Mouse (Mus musculus): ENCODE measurements at regions not wholly inside any gene's neighbourhood (a gene's known extent, or its start where the extent isn't known, plus 50 kb on each side); places are given as distances from the start of the nearest gene placed in this dataset.

GRCm38 (mm10) chr4:64622771-64623170 is 501.2 kb upstream of the Pappa start:
- no peak for DNase-seq

GRCm38 (mm10) chr4:64632189-64632588 is 491.8 kb upstream of the Pappa start:
- peak; percentile 64 to 76 for DNase-seq

GRCm38 (mm10) chr4:64635256-64635962 is 488.6 kb upstream of the Pappa start:
- DNase-seq = no peak

GRCm38 (mm10) chr4:64640056-64640455 is 483.9 kb upstream of the Pappa start:
- DNase-seq = peak; percentile 45 to 49

- DNase-seq = no peak
These were observed 483.0 kb upstream of the Pappa start for GRCm38 (mm10) chr4:64640976-64641375.

GRCm38 (mm10) chr4:64645141-64645540 is 478.8 kb upstream of the Pappa start:
- DNase-seq = no peak

GRCm38 (mm10) chr4:64654157-64654556 is 469.8 kb upstream of the Pappa start:
- DNase-seq = no peak

- DNase-seq = no peak
These were observed 468.4 kb upstream of the Pappa start for GRCm38 (mm10) chr4:64655534-64655933.

- no peak for DNase-seq
These were observed 460.3 kb upstream of the Pappa start for GRCm38 (mm10) chr4:64663722-64664121.

GRCm38 (mm10) chr4:64667998-64668397 is 456.0 kb upstream of the Pappa start:
- no peak for DNase-seq

- no peak for DNase-seq
These were observed 454.3 kb upstream of the Pappa start for GRCm38 (mm10) chr4:64669722-64670121.

- DNase-seq = no peak
These were observed 447.5 kb upstream of the Pappa start for GRCm38 (mm10) chr4:64676438-64676837.

GRCm38 (mm10) chr4:64676881-64677280 is 447.1 kb upstream of the Pappa start:
- no peak for DNase-seq

- DNase-seq = no peak
These were observed 439.3 kb upstream of the Pappa start for GRCm38 (mm10) chr4:64684654-64685053.

GRCm38 (mm10) chr4:64696134-64696533 is 427.8 kb upstream of the Pappa start:
- no peak for DNase-seq

GRCm38 (mm10) chr4:64723296-64723695 is 400.7 kb upstream of the Pappa start:
- no peak for DNase-seq

- DNase-seq = no peak
These were observed 399.1 kb upstream of the Pappa start for GRCm38 (mm10) chr4:64724851-64725250.

GRCm38 (mm10) chr4:64755986-64756385 is 368.0 kb upstream of the Pappa start:
- DNase-seq = no peak

- DNase-seq = no peak
These were observed 355.4 kb upstream of the Pappa start for GRCm38 (mm10) chr4:64768610-64769009.

GRCm38 (mm10) chr4:64803886-64804285 is 320.1 kb upstream of the Pappa start:
- peak; percentile 81 to 82 for DNase-seq

- peak; percentile 12 to 31 for DNase-seq
These were observed 319.0 kb upstream of the Pappa start for GRCm38 (mm10) chr4:64804996-64805395.

GRCm38 (mm10) chr4:64807148-64807547 is 316.8 kb upstream of the Pappa start:
- DNase-seq = no peak

GRCm38 (mm10) chr4:64811974-64812373 is 312.0 kb upstream of the Pappa start:
- DNase-seq = no peak

- DNase-seq = no peak
These were observed 311.2 kb upstream of the Pappa start for GRCm38 (mm10) chr4:64812812-64813211.

GRCm38 (mm10) chr4:64832882-64833281 is 291.1 kb upstream of the Pappa start:
- DNase-seq = peak; percentile 15 to 21

Data from cerebellum, adult 18-20 months (tissue).